Mouse (Mus musculus): ENCODE results near the gene Pcsk2. TPM values are rescaled to one million over a fixed set of nuclear protein-coding genes. Genes with fewer than 3 reads are reported as not detected.

Gene Pcsk2
- total RNA-seq, 2 experiments from 2014 or later, result 266 to 279 TPM

DNA sequence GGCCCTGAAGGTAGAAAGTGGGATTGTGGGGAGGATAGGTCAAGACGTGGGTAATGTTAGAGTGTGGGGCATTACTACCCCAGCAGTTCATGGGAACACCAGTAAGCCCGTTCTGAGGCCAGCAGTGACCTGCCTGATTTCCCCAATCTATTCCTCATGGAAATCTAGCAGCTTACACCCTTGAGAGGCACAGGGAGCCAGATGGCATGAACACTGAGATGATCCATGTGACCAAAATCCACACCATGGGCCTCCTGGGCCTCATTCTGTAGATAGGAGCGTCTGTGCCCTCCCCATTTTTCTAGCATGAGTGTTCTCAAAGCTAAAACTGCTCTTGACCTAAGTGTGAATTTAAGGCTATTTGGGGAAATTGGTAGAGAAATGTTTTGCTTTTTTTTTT is 162.2 kb downstream of the Pcsk2 start:
- Histone ChIP-seq H3K4me3 (no peak overlapping the region), H3K27ac (no peak overlapping the region)
- no peak for TF ChIP-seq CTCF (IDR thresholded peaks at IDR 0.05)
- intact Hi-C loops (cut with DNase I), result no loop called here
- DNase-seq (ENCODE audit: extremely low spot score in 1 of 2, low spot score in 2 of 2), result no peak

DNA sequence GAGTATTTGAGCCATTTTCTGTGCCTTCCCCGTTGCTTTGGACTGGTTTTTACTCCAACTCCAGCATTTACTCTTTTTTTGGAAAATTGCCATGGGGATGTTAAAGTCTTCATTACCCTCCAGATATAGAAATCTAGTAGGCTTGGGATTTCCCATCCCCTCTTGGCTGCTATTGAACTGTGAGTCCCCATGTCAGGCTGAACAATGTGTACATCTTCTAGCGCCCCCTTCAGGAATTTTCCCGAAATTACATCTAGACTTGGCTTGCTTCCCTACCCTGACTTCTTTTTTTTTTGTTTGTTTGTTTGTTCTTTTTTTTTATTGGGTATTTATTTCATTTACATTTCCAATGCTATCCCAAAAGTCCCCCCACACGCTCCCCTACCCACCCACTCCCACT is 163.3 kb downstream of the Pcsk2 start:
- intact Hi-C loops (cut with DNase I), result no loop called here
- Histone ChIP-seq H3K4me3 (no peak overlapping the region), H3K27ac (no peak overlapping the region)
- TF ChIP-seq CTCF (IDR thresholded peaks at IDR 0.05), result peak; percentile 44
- DNase-seq (ENCODE audit: extremely low spot score in 1 of 2, low spot score in 2 of 2), result no peak

DNA sequence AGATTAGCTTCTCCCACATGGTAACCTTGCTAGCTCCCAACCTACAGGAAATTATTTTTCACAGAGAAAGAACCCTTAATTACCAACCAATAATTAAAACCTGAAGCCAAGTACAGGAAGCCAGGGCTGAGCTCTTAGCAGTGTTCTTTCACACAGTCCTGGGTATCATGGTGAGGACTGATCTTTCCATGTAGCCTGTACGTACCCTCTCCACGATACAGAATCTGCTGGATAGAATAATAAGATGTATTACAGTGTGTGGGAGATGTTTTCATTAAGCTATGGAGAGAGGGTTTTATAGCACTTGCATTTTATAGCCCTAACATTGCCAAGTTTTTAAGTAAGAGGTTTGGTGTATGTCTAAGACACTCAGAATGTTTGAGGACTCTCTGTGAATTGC is 164.0 kb downstream of the Pcsk2 start:
- intact Hi-C loops (cut with DNase I), result loop anchor here (5.0 to 10.0 kb wide), 2 partner anchors 163 to 595 kb away; partner anchors contain the start of gene Pcsk2
- Histone ChIP-seq H3K4me3 (no peak overlapping the region), H3K27ac (peak overlapping the region; percentile 59; the same call in 1 of the 2 replicates)
- no peak for TF ChIP-seq CTCF (IDR thresholded peaks at IDR 0.05)
- no peak for DNase-seq (ENCODE audit: extremely low spot score in 1 of 2, low spot score in 2 of 2)

DNA sequence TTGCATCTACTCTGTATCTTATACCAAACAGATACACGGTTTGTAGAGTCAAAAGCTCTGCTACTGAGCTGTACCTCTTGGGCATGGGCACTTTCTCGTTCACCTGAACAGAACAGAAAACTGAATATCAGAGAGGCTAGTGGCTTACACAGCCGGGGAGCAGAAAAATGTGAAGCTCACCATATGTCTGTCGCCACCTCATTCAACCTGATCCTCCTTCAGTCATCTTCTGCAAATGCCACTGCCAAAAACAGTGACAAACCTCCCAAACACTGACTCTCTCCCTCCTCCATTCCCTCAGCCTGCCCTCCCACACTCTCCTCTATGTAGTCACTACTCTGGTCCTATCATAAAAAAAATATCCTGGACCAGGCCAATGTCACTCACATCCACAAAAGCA is 165.9 kb downstream of the Pcsk2 start:
- peak overlapping the region; percentile 70; the same call in 1 of the 2 replicates for H3K27ac ChIP-seq
- peak in 1 of 2 experiments; percentile 35 for DNase-seq (ENCODE audit: extremely low spot score in 1 of 2, low spot score in 2 of 2)
- no peak overlapping the region for H3K4me3 ChIP-seq
- intact Hi-C loops (cut with DNase I), result loop anchor here (5.0 to 10.0 kb wide), 2 partner anchors 165 to 597 kb away; partner anchors contain the start of gene Pcsk2
- no peak for TF ChIP-seq CTCF (IDR thresholded peaks at IDR 0.05)

DNA sequence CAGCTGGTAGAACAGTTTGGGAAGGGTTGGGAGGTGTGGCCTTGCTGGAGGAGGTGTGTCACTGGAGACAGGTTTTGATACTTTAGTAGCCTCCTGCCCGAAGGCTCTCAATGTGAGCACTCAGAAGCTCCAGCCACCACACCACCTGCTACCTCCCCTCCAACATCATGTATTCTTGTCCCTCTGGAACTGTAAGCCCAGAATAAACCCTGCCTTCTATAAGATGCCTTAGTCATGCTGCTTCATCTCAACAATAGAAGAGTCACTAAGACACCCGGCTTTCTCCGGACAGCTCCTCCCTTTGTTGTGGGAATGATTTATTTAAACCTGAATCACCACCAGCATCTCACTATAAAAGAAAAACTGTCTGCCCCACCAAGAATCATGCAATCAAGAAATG is 166.9 kb downstream of the Pcsk2 start:
- TF ChIP-seq CTCF (IDR thresholded peaks at IDR 0.05), result no peak
- no peak overlapping the region for H3K27ac ChIP-seq
- intact Hi-C loops (cut with DNase I), result loop anchor here (5.0 to 10.0 kb wide), 2 partner anchors 166 to 598 kb away; partner anchors contain the start of gene Pcsk2
- DNase-seq (ENCODE audit: extremely low spot score in 1 of 2, low spot score in 2 of 2), result no peak
- H3K4me3 ChIP-seq, result no peak overlapping the region

DNA sequence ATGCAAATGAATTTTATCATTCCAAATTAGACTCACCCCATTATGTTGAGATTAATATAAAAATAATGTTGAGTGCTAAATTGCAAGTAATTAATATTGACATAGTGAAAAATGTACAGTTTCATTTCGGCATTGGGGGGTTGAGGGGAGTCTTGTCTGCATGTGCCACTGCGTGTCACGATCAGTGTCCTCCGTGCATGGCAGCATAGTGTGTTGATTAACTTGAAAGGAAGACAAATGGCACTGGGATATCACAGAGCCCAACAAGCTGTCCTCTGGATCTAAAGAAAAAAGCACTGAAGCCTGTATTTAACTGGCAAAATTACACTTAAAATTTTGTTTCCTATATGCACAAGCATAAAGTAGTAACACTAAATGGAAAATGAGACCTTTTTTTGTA is 167.9 kb downstream of the Pcsk2 start:
- intact Hi-C loops (cut with DNase I), result loop anchor here (5.0 to 10.0 kb wide), 2 partner anchors 167 to 599 kb away; partner anchors contain the start of gene Pcsk2
- no peak for TF ChIP-seq CTCF (IDR thresholded peaks at IDR 0.05)
- Histone ChIP-seq H3K27ac (no peak overlapping the region), H3K4me3 (no peak overlapping the region)
- no peak for DNase-seq (ENCODE audit: extremely low spot score in 1 of 2, low spot score in 2 of 2)

GRCm38 (mm10) chr2:143715110-143715509 is 169.2 kb downstream of the Pcsk2 start:
- DNase-seq (ENCODE audit: extremely low spot score in 1 of 2, low spot score in 2 of 2), result no peak
- peak; percentile 33 for TF ChIP-seq CTCF (IDR thresholded peaks at IDR 0.05)
- Histone ChIP-seq H3K4me3 (no peak overlapping the region), H3K27ac (no peak overlapping the region)
- intact Hi-C loops (cut with DNase I), result loop anchor here (10.0 kb wide), 1 partner anchor 600 kb away; no protein-coding TSS in a partner anchor

DNA sequence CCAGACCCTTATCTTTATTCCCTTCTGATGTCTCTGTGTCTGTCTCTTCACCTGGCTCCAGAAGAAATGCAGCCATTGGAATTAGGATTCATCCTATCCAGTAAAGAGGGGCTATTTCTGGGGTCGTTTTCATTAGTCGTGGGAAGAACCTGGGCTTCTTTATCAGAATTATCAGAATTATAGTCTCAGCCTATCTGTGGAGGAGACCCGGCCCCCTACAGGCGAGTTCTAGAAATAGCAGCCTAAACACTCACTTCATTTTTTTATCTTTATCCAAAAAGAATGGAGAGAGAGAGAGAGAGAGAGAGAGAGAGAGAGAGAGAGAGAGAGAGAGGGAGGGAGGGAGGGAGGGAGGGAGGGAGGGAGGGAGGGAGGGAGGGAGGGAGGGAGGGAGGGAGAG is 177.3 kb downstream of the Pcsk2 start:
- Histone ChIP-seq H3K4me3 (no peak overlapping the region), H3K27ac (no peak overlapping the region)
- intact Hi-C loops (cut with DNase I), result no loop called here
- no peak for DNase-seq (ENCODE audit: extremely low spot score in 1 of 2, low spot score in 2 of 2)
- TF ChIP-seq CTCF (IDR thresholded peaks at IDR 0.05), result peak; percentile 25

- Histone ChIP-seq H3K4me3 (no peak overlapping the region), H3K27ac (no peak overlapping the region)
- no peak for DNase-seq (ENCODE audit: extremely low spot score in 1 of 2, low spot score in 2 of 2)
- TF ChIP-seq CTCF (IDR thresholded peaks at IDR 0.05), result no peak
- intact Hi-C loops (cut with DNase I), result no loop called here
Measured at GRCm38 (mm10) chr2:143724101-143724500, 178.1 kb downstream of the Pcsk2 start.

DNA sequence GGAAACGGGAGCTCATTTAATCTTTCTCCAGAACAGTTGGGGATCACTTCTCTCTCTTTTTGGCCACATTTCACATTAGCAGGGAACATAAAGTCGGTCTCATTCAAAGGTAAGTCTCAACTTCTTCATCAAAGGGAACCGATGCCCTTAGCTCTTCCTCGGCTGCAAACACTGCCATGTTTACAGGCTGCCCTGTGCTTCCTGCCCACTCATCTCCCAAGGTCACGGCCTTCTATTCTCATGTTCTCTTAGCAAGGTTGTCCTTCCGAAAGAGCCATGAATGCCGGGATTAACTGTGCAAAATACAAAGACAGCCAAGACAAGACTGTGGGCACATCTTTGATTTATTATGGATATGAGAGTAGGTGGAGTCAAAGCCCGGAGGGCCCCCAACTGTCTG is 178.8 kb downstream of the Pcsk2 start:
- Histone ChIP-seq H3K4me3 (no peak overlapping the region), H3K27ac (no peak overlapping the region)
- intact Hi-C loops (cut with DNase I), result no loop called here
- DNase-seq (ENCODE audit: extremely low spot score in 1 of 2, low spot score in 2 of 2), result no peak
- TF ChIP-seq CTCF (IDR thresholded peaks at IDR 0.05), result no peak

- Histone ChIP-seq H3K27ac (peak overlapping the region; percentile 18; the same call in 1 of the 2 replicates), H3K4me3 (no peak overlapping the region)
- no peak for TF ChIP-seq CTCF (IDR thresholded peaks at IDR 0.05)
- intact Hi-C loops (cut with DNase I), result no loop called here
- no peak for DNase-seq (ENCODE audit: extremely low spot score in 1 of 2, low spot score in 2 of 2)
Measured at GRCm38 (mm10) chr2:143732501-143732900, 186.5 kb downstream of the Pcsk2 start.

GRCm38 (mm10) chr2:143735442-143735841 is 189.5 kb downstream of the Pcsk2 start:
- no peak for TF ChIP-seq CTCF (IDR thresholded peaks at IDR 0.05)
- intact Hi-C loops (cut with DNase I), result no loop called here

GRCm38 (mm10) chr2:143739475-143740226 is 193.7 kb downstream of the Pcsk2 start:
- no peak for TF ChIP-seq CTCF (IDR thresholded peaks at IDR 0.05)
- intact Hi-C loops (cut with DNase I), result no loop called here
- no peak overlapping the region for H3K27ac ChIP-seq
- no peak overlapping the region for H3K4me3 ChIP-seq
- DNase-seq (ENCODE audit: extremely low spot score in 1 of 2, low spot score in 2 of 2), result no peak

More at GRCm38 (mm10) chr2:143735442-143735841, 189.5 kb downstream of the Pcsk2 start:
- Histone ChIP-seq H3K4me3 (no peak overlapping the region), H3K27ac (no peak overlapping the region)
- DNase-seq (ENCODE audit: extremely low spot score in 1 of 2, low spot score in 2 of 2), result no peak
